Mouse (Mus musculus) hematopoietic stem cell, adult 5-6 weeks (primary cell): ENCODE measurements around the gene Spef1. TPM values are rescaled to one million over a fixed set of nuclear protein-coding genes. Genes with fewer than 3 reads are reported as not detected.

Source experiments
- ATAC-seq, 2 experiments: fragments of 125-278 bp in 1 of 2; replicated peaks in 1 of 2; 2 replicates each; pipeline ENCODE4 v1.8.0; 2016 to 2017; ENCODE audit warnings: inconsistent platforms in 2 of 2, mild to moderate bottlenecking in 2 of 2, moderate number of reproducible peaks in 2 of 2, low read depth in 1 of 2, moderate TSS enrichment in 1 of 2; ENCODE audit not compliant: low FRiP score in 2 of 2, poor library complexity in 2 of 2, severe bottlenecking in 2 of 2, insufficient read depth in 1 of 2, low TSS enrichment in 1 of 2
- total RNA-seq: library from RNA; stranded (forward); fragments of 172-1452, 232-1000 nt; gene quantifications from 2 replicates; pipeline ENCODE4 v1.2.3, GENCODE M21; 2017

Gene Spef1
- total RNA-seq, 1 experiment from 2014 or later = 4.7 TPM

DNA sequence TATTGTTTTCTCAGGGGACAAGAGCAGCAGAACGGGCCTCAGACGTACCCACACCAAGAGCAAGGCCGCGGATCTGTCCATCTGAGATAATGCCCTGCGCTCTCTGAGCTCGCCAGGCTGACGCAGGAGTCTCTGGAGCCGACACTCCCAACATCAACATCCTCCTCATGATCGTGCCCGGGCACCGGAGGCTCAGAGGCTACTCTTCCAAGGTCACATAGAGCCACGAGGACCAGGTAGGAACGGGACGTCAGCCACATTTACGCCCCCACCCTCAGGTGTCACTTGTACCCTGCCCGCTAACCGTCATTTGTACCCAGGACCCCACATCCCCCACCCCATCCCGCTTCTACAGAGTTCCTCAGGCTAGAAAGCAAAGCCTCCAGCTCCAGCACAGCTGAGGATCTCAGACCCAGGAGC is 27.6 kb downstream of the Spef1 start:
- no peak; a peak in 1 of 4 replicates for ATAC-seq

GRCm38 (mm10) chr2:131156987-131157386 is 30.1 kb downstream of the Spef1 start:
- ATAC-seq = no peak

GRCm38 (mm10) chr2:131154036-131154435 is 33.0 kb downstream of the Spef1 start:
- no peak for ATAC-seq

GRCm38 (mm10) chr2:131152166-131152730 is 34.8 kb downstream of the Spef1 start:
- ATAC-seq = no peak

DNA sequence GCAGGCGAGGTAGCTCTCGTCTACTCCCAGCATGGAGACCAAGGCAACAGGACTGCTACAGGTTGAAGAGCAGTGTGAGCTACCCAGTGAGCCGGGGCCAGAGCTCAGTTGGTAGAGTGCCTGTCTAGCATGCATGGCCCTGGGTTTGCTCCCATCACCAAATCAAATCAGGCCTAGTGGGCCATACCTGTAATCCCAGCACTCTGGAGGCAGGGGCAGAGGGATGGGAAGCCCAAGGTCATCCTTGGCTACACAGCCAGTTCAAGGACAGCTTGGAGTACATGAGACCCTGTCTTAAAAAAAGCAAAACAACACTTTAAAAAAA is 37.9 kb downstream of the Spef1 start:
- ATAC-seq = no peak

DNA sequence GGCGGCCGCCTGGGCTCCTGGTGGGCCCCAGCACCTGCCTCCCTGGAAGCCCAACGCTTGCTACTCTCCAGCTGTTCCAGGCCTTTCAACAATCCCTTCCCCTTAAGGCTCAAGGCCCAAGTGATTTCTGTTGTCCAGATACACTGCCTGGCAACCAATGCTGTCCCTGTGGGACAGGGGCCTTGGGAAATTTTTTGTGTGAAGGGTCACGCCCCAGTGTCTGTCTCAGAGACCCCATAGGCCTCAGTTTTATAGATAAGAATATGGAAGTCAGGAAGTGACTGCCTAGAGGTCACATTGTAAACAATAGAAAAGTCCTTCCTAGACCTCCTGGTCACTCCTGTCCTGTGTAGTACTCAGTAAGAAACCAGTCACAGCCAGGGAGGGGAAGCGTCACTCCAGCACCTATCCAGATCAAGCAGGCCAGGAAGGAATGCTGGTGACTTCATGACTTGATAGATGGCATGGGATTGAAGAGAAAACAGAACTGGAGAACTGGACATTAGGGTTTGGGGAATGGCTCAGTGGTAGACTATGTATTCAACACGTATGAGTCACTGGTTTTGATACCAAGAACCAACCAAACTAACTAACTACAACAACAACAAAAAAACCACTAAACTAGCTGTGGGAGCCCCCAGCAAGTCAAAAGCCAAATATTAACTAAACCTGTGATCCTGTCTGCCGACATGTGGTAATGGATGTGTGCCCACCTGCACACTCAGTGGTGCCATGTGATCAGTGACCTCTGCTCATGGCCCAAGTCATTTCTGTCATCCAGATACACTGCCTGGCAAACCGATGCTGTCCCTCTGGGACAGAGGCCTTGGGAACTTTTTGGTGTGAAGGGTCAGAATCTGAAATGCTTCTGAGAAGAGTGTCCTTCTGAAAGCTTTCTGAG is 38.5 kb downstream of the Spef1 start:
- ATAC-seq = no peak

GRCm38 (mm10) chr2:131147043-131147365 is 40.1 kb downstream of the Spef1 start:
- ATAC-seq = no peak

DNA sequence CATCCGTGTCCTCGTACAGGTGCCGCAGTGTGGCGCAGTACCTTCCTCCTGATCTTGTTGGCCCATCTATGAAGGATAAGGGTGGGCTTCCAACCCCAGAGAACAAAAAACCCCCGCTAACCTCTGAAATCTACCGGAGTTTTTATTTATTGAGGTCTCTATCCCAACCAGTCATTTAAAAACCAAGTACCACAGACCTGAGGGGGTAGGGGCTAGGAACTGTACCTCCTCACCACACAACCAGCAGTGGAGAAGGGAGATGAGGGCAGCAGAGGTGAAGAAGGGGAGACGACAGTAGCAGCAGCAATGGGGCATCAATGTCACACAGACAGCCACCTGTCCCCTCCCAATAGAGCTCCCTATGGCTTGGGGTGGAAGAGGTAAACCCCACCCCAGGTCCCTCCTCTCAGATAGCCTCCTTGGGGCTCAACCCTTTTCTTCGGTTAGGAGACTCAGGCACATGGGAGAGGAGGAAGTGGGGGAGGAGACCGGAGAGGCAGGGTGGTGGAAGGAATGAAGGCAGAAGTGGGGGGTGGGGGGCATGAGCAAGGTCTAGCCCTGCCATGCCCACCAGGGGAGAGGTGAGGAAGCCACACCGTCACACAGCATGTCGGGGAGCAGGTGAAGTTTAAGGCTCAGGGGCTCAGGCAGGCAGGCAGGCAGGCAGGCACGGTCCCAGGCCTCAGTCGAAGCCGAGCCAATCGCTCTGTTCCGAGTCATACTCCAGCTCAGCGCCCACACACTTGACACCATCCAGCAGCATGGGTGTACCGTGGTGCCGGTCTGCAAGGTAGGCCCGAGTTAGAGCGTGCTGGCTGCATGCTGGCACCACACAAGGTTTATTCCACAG is 40.7 kb downstream of the Spef1 start:
- ATAC-seq = no peak

DNA sequence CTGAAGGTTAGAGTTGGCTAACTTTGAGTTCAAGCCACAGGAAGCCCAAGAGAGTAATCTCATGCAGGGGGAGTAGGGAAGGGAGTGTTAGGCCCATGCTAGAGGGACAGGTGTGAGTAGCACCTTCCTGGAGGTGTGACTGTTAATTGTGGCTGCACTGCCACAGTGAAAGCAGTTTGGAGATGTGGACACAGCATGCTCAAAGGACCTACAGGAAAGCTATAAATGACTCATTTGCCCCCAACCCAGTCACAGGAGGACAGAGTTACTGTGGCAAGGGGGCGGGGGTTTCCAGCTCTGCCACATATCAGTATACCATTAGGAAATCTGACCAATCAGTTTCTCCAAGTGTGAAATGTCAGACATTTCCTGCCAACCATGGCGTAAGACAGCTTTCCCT is 41.5 kb downstream of the Spef1 start:
- ATAC-seq = no peak

GRCm38 (mm10) chr2:131145121-131145520 is 42.0 kb downstream of the Spef1 start:
- no peak for ATAC-seq

DNA sequence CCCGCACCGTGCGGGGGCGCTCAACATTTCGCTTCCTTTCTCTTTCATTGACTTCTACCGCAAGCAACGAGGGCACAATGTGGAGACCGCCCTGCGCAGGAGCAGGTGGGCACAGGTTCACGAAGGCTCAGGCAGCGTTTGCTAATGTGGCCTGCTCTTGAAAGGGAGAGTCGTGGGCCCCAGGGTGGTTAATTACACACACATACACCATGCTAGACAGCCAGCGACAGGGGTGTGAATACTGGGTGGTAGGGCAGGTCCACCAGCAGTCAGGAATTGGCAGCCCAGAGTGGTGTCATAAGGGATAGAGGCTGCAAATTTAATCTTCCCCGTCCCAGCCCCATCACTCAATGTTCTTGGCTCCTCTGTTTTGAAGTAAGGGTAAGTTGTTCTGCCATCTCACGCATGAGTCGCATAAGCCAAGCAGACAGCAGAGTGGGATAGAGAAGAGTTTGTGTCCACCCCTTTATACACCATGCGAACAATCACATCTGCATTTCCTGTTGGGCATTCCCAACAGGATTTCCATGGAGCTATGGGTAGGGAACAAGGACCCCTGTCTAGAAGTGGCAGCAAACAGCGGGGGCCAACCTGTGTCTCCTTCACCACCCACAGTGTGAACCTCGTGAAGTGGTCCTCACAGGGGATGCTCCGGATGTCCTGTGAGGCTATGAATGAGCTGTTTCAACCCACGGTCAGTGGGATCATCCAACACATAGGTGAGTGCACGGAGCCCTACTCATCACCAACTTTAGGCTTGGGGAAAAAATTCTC is 43.9 kb downstream of the Spef1 start:
- ATAC-seq = no peak

DNA sequence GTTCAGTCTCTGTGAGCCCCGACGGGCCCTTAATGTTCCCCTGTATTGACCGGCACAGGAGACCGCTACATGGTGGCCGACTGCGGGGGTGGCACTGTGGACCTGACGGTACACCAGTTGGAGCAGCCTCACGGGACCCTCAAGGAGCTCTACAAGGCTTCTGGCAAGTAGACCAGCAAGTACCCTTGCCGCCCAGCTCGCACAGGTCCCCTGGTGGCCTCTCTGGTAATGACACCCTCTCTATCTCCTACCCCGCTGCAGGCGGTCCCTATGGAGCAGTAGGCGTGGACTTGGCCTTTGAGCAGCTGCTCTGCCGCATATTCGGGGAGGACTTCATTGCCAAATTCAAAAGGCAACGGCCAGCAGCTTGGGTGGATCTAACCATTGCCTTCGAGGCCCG is 44.5 kb downstream of the Spef1 start:
- peak; percentile 65 to 79 for ATAC-seq

DNA sequence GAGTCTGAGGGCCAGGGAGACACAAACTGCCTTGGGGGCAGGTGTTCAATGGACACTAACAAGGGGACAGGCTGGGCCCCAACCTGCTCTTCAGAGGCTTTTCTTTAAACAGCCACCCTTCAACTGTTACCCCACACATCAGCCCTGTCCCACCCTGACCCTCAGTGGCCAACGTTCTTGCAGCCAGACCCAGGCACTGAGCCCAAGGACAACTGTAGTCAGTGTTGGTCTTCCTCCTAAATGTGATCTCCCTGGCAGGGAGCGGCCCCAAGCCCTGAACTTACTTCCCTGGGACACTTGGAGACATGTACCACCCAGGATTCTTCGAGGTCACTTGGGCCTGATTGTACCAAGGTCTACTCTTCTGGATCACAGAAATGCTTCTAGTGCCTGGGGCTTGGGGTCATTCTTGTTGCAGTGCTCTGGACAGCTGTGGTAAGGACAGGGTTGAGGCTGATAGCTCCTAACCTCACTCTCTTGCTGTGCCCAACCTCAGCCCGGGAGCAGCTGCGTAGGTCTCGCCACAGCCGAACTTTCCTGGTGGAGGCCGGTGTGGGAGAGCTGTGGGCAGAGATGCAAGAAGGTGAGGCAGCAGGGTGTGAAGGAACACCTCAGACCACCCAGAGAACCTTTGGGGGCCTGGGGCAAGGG is 45.6 kb downstream of the Spef1 start:
- ATAC-seq = no peak

DNA sequence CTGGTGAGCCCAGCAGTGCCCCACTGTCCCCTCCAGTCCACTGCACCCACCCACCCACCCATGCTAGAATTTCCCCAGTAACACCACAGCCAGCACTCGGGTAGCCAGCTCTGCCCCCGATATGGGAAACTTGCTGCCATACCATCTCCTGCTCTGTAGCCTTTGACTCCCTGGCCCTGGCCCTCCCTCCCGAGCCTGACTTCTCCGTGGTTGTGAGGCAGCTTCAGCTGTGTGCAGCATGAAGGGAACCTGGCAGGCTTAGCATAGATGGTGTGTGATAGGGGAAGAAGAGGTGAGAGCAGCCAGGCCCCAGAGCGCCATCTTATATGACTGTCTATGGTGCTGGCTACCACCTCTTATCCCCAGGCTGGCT is 46.6 kb downstream of the Spef1 start:
- ATAC-seq = no peak

DNA sequence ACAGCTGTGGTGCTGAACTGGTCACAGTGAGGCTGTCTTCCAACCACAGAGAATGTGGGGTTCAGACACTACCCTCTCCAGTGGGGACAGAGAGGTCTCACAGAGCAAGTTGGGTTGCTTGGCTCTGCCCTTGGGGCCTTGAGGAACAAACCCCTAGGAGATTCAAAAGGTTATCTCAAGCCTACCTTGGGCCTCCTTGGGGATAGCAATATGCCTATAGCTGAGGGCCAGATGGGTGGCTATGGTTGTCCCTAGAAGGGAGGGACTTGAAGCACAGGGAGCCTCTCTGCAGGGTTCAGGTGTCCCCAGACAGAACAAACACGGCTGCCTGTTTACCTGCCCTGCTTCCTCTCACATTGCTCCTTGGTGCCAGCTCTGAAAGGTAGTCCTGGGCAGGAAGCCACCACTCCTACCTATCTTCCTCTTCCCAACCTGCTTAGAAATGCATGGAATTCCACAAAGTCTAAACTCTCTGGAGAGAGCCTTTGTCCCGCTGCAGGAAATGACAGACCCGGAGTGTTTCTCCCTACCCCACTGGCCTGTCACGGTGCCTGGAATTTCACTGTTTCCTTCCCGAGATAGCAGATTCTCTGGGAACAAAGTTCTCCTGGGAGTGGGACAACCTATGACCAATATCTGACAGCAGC is 47.1 kb downstream of the Spef1 start:
- no peak for ATAC-seq

DNA sequence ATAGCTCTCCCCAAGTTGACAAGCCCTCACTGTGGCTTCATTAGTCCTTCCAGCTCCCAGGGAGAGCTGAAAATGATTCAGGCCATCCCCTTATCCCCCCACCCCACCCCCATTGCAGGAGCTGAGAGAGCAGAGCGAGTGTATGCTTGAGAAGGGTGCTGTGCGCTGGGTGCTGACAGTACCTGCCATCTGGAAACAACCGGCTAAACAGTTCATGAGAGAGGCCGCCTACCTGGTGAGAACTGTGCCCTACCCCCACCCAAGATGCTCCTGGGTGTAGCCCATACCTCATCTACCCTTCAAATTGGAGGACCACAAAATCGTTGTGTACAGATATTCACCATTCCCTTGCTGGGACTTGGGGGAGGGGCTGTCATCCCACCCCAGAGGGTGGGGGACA is 47.8 kb downstream of the Spef1 start:
- ATAC-seq = no peak

GRCm38 (mm10) chr2:131138760-131139159 is 48.3 kb downstream of the Spef1 start:
- no peak for ATAC-seq
